Mouse (Mus musculus): ENCODE data around the gene Gpr35. TPM values are rescaled to one million over a fixed set of nuclear protein-coding genes. Genes with fewer than 3 reads are reported as not detected.

Gene Gpr35
- polyA plus RNA-seq, 1 experiment from 2014 or later: 4.8 TPM

DNA sequence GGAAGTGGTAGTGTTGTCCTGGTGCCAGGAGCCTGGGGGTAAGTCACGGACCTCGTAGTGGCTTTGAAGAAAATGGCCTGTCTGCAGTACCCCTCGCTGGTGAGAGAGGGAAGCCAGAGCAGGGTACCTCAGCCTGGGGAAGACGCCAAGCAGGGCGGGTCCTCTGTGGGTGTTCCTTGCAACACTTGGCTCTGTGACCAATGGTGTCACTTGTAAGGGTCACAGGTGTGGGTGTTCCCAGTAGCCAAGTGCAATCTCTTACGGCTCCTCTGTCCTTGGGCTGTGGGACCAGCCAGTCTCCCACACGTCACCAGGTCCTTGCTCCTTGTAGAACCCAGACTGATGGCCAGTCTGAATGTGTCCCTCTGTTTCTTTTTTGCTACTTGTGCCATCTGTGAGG is 55.4 kb downstream of the Gpr35 start, which contains the start of gene Aqp12:
Gene Aqp12 (plus strand): TSS at position 274 of the 400 bp plus-strand sequence.
- no peak within 1 kb of the TSS for H3K4me2 ChIP-seq (replicated peaks; ENCODE audit: low read depth)
- no peak within 1 kb of the TSS for H3K9ac ChIP-seq (ENCODE audit: low read depth, low read length)
- no peak for ATAC-seq
- H3K27ac ChIP-seq (ENCODE audit: low read depth, low read length): no peak within 1 kb of the TSS
- 68% methylated on average over 7 of the region's 7 CpGs for WGBS
- no peak within 1 kb of the TSS for H3K4me3 ChIP-seq (ENCODE audit: low read depth, low read length)
- no peaks in the 10 kb centered on the region for H3K9me3 ChIP-seq (ENCODE audit: control insufficient read depth)
- TF ChIP-seq CTCF (IDR thresholded peaks at IDR 0.05; ENCODE audit: low read depth): no peak
- H3K27me3 ChIP-seq (replicated peaks; ENCODE audit: control insufficient read depth, insufficient read depth, low read length): no peaks in the 10 kb centered on the region
- no peaks in the 10 kb centered on the region for H3K36me3 ChIP-seq (ENCODE audit: control insufficient read depth, insufficient read depth)
- no peaks in the 10 kb centered on the region for H3K4me1 ChIP-seq (replicated peaks; ENCODE audit: control insufficient read depth, insufficient read depth, low read length)

GRCm38 (mm10) chr1:93009196-93009595 is 58.5 kb downstream of the Gpr35 start:
- Histone ChIP-seq H3K27me3 (replicated peaks; ENCODE audit: control insufficient read depth, insufficient read depth, low read length) (no peaks in the 10 kb centered on the region), H3K9ac (ENCODE audit: low read depth, low read length) (no peak overlapping the region), H3K4me3 (ENCODE audit: low read depth, low read length) (no peak overlapping the region), H3K9me3 (ENCODE audit: control insufficient read depth) (no peaks in the 10 kb centered on the region), H3K4me1 (replicated peaks; ENCODE audit: control insufficient read depth, insufficient read depth, low read length) (no peaks in the 10 kb centered on the region), H3K4me2 (replicated peaks; ENCODE audit: low read depth) (no peak overlapping the region), H3K36me3 (ENCODE audit: control insufficient read depth, insufficient read depth) (no peaks in the 10 kb centered on the region), H3K27ac (ENCODE audit: low read depth, low read length) (no peak overlapping the region)
- 58% methylated on average over 4 of the region's 4 CpGs for WGBS
- no peak for ATAC-seq
- TF ChIP-seq CTCF (IDR thresholded peaks at IDR 0.05; ENCODE audit: low read depth): no peak

- H3K4me2 ChIP-seq (replicated peaks; ENCODE audit: low read depth): no peak overlapping the region
- no peaks in the 10 kb centered on the region for H3K4me1 ChIP-seq (replicated peaks; ENCODE audit: control insufficient read depth, insufficient read depth, low read length)
- whole genome bisulfite sequencing: 27% methylated on average over 3 of the region's 3 CpGs
- no peak for ATAC-seq
- no peak overlapping the region for H3K4me3 ChIP-seq (ENCODE audit: low read depth, low read length)
- H3K9me3 ChIP-seq (ENCODE audit: control insufficient read depth): no peaks in the 10 kb centered on the region
- peak; percentile 75 for TF ChIP-seq CTCF (IDR thresholded peaks at IDR 0.05; ENCODE audit: low read depth)
- H3K27ac ChIP-seq (ENCODE audit: low read depth, low read length): no peak overlapping the region
- H3K36me3 ChIP-seq (ENCODE audit: control insufficient read depth, insufficient read depth): no peaks in the 10 kb centered on the region
- H3K27me3 ChIP-seq (replicated peaks; ENCODE audit: control insufficient read depth, insufficient read depth, low read length): no peaks in the 10 kb centered on the region
- H3K9ac ChIP-seq (ENCODE audit: low read depth, low read length): no peak overlapping the region
Measured at GRCm38 (mm10) chr1:93010731-93011130, 60.1 kb downstream of the Gpr35 start.

DNA sequence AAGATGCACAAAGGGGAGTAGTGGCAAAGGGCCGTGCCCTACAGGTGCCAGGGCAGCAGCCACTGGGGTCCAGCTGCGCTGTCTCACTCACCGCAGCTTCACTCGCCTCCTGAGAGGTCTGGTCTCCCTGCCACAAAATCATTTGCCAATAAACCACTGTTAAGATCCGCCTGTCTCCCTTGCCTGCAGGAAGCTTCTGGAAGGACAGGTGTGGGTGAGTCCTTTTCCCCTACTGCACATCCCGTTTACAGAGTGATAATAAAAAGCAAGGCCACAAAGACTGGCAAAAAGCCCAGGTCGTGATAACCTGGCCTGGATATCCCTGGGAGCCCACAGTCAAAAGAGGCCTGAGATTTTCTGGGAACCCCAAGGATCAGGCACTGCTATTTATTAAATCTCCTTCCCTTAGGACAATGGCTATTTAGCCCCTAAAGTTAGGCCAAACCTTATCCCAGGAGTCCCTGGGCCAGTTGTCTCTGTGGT is 61.5 kb downstream of the Gpr35 start:
- no peaks in the 10 kb centered on the region for H3K9me3 ChIP-seq (ENCODE audit: control insufficient read depth)
- no peaks in the 10 kb centered on the region for H3K36me3 ChIP-seq (ENCODE audit: control insufficient read depth, insufficient read depth)
- ATAC-seq: no peak
- H3K9ac ChIP-seq (ENCODE audit: low read depth, low read length): no peak overlapping the region
- no peaks in the 10 kb centered on the region for H3K4me1 ChIP-seq (replicated peaks; ENCODE audit: control insufficient read depth, insufficient read depth, low read length)
- no peaks in the 10 kb centered on the region for H3K27me3 ChIP-seq (replicated peaks; ENCODE audit: control insufficient read depth, insufficient read depth, low read length)
- no peak overlapping the region for H3K4me2 ChIP-seq (replicated peaks; ENCODE audit: low read depth)
- H3K4me3 ChIP-seq (ENCODE audit: low read depth, low read length): no peak overlapping the region
- no peak overlapping the region for H3K27ac ChIP-seq (ENCODE audit: low read depth, low read length)
- TF ChIP-seq CTCF (IDR thresholded peaks at IDR 0.05; ENCODE audit: low read depth): no peak
- 60% methylated on average over 7 of the region's 7 CpGs for WGBS

DNA sequence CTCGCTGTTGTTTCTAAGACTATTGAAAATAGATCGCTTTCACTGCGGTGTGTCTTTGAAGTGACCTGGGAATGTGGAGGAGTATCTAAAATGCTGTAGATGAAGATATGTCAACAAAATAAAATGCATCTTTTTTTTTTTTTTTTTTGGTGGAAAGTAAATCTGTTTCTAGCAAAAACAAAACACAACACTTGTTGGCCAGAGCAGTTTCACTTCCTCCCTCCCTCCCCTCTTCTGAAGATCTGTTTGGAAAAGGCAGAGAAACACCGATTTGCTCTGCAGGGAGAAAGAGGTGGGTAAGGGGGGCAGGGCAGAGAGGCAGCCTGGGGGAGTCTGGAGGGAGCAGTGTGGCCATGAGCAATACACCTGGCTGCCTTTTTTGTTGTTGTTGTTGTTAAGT is 62.7 kb downstream of the Gpr35 start:
- no peaks in the 10 kb centered on the region for H3K36me3 ChIP-seq (ENCODE audit: control insufficient read depth, insufficient read depth)
- no peak overlapping the region for H3K4me2 ChIP-seq (replicated peaks; ENCODE audit: low read depth)
- no peak for TF ChIP-seq CTCF (IDR thresholded peaks at IDR 0.05; ENCODE audit: low read depth)
- H3K27me3 ChIP-seq (replicated peaks; ENCODE audit: control insufficient read depth, insufficient read depth, low read length): no peaks in the 10 kb centered on the region
- no peak overlapping the region for H3K4me3 ChIP-seq (ENCODE audit: low read depth, low read length)
- 75% methylated on average over 4 of the region's 4 CpGs for WGBS
- no peaks in the 10 kb centered on the region for H3K9me3 ChIP-seq (ENCODE audit: control insufficient read depth)
- H3K9ac ChIP-seq (ENCODE audit: low read depth, low read length): no peak overlapping the region
- no peaks in the 10 kb centered on the region for H3K4me1 ChIP-seq (replicated peaks; ENCODE audit: control insufficient read depth, insufficient read depth, low read length)
- no peak for ATAC-seq
- no peak overlapping the region for H3K27ac ChIP-seq (ENCODE audit: low read depth, low read length)

GRCm38 (mm10) chr1:93014460-93014859 is 63.8 kb downstream of the Gpr35 start:
- H3K27ac ChIP-seq (ENCODE audit: low read depth, low read length): no peak overlapping the region
- H3K27me3 ChIP-seq (replicated peaks; ENCODE audit: control insufficient read depth, insufficient read depth, low read length): no peaks in the 10 kb centered on the region
- ATAC-seq: no peak
- no peak overlapping the region for H3K4me2 ChIP-seq (replicated peaks; ENCODE audit: low read depth)
- no peaks in the 10 kb centered on the region for H3K4me1 ChIP-seq (replicated peaks; ENCODE audit: control insufficient read depth, insufficient read depth, low read length)
- peak; percentile 90 for TF ChIP-seq CTCF (IDR thresholded peaks at IDR 0.05; ENCODE audit: low read depth)
- H3K9ac ChIP-seq (ENCODE audit: low read depth, low read length): no peak overlapping the region
- no peaks in the 10 kb centered on the region for H3K9me3 ChIP-seq (ENCODE audit: control insufficient read depth)
- no peak overlapping the region for H3K4me3 ChIP-seq (ENCODE audit: low read depth, low read length)
- H3K36me3 ChIP-seq (ENCODE audit: control insufficient read depth, insufficient read depth): no peaks in the 10 kb centered on the region

DNA sequence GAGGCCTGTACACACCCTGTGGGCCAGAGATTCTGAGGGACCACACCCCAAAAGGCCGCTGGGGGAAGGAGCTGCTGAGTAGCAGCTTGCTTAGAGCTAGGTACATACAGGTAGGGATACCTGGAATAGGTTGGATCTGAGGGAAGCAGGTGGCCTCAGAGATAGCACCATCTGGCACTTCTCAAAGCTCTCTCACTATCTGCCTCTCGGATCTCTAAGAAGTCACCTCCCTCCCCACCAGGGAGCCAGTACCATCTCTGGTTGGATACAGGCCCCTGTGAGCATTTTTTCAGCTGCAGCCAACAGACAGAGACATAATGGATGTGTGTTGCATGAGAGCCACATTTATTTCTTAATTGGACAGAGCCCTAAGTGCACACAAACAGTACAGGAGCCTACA is 64.5 kb downstream of the Gpr35 start:
- TF ChIP-seq CTCF (IDR thresholded peaks at IDR 0.05; ENCODE audit: low read depth): no peak
- WGBS: 60% methylated on average over 2 of the region's 2 CpGs
- no peaks in the 10 kb centered on the region for H3K9me3 ChIP-seq (ENCODE audit: control insufficient read depth)
- no peaks in the 10 kb centered on the region for H3K4me1 ChIP-seq (replicated peaks; ENCODE audit: control insufficient read depth, insufficient read depth, low read length)
- H3K36me3 ChIP-seq (ENCODE audit: control insufficient read depth, insufficient read depth): no peaks in the 10 kb centered on the region
- H3K9ac ChIP-seq (ENCODE audit: low read depth, low read length): no peak overlapping the region
- ATAC-seq: no peak
- H3K27ac ChIP-seq (ENCODE audit: low read depth, low read length): no peak overlapping the region
- no peak overlapping the region for H3K4me2 ChIP-seq (replicated peaks; ENCODE audit: low read depth)
- H3K4me3 ChIP-seq (ENCODE audit: low read depth, low read length): no peak overlapping the region
- H3K27me3 ChIP-seq (replicated peaks; ENCODE audit: control insufficient read depth, insufficient read depth, low read length): no peaks in the 10 kb centered on the region
